Mouse (Mus musculus): ENCODE data around the gene Ncoa6. TPM values are rescaled to one million over a fixed set of nuclear protein-coding genes. Genes with fewer than 3 reads are reported as not detected.

Ncoa6 gene
- polyA plus RNA-seq, 1 experiment from 2014 or later: 11.5 TPM

GRCm38 (mm10) chr2:155356971-155357591 lies 116.6 kb downstream of the Ncoa6 start, which contains the start of gene Pigu:
Pigu (minus strand) TSS chr2:155357430.
- peak; percentile 99 for ATAC-seq
- Histone ChIP-seq H3K9me3 (ENCODE audit: control insufficient read depth, low read length) (no peaks in the 10 kb centered on the region), H3K4me1 (ENCODE audit: control insufficient read depth, insufficient read depth, low read length) (peaks cover 7% of the 10 kb centered on the region; the same call in 1 of the 2 replicates), H3K27ac (ENCODE audit: low read length) (peak within 1 kb of the TSS; percentile 74), H3K9ac (ENCODE audit: low read depth, low read length) (peak within 1 kb of the TSS; percentile 83), H3K4me2 (ENCODE audit: low read depth, low read length) (peak within 1 kb of the TSS; percentile 78), H3K36me3 (ENCODE audit: control insufficient read depth, insufficient read depth, low read length) (no peaks in the 10 kb centered on the region), H3K27me3 (replicated peaks; ENCODE audit: control insufficient read depth, insufficient read depth, low read length) (no peaks in the 10 kb centered on the region), H3K4me3 (ENCODE audit: low read length) (peak within 1 kb of the TSS; percentile 91)
- WGBS: under 1% methylated on average over 38 of the region's 38 CpGs

GRCm38 (mm10) chr2:155354402-155354801 lies 119.3 kb downstream of the Ncoa6 start:
- Histone ChIP-seq H3K27ac (ENCODE audit: low read length) (no peak overlapping the region), H3K9ac (ENCODE audit: low read depth, low read length) (no peak overlapping the region), H3K27me3 (replicated peaks; ENCODE audit: control insufficient read depth, insufficient read depth, low read length) (no peaks in the 10 kb centered on the region), H3K4me2 (ENCODE audit: low read depth, low read length) (no peak overlapping the region), H3K4me3 (ENCODE audit: low read length) (no peak overlapping the region), H3K9me3 (ENCODE audit: control insufficient read depth, low read length) (no peaks in the 10 kb centered on the region), H3K4me1 (ENCODE audit: control insufficient read depth, insufficient read depth, low read length) (peaks cover 7% of the 10 kb centered on the region; the same call in 1 of the 2 replicates), H3K36me3 (ENCODE audit: control insufficient read depth, insufficient read depth, low read length) (no peaks in the 10 kb centered on the region)
- 89% methylated on average over 3 of the region's 3 CpGs for WGBS
- no peak for ATAC-seq

- no peak for ATAC-seq
- Histone ChIP-seq H3K4me3 (ENCODE audit: low read length) (no peak overlapping the region), H3K27ac (ENCODE audit: low read length) (no peak overlapping the region), H3K4me1 (ENCODE audit: control insufficient read depth, insufficient read depth, low read length) (no peaks in the 10 kb centered on the region), H3K27me3 (replicated peaks; ENCODE audit: control insufficient read depth, insufficient read depth, low read length) (no peaks in the 10 kb centered on the region), H3K9me3 (ENCODE audit: control insufficient read depth, low read length) (no peaks in the 10 kb centered on the region), H3K36me3 (ENCODE audit: control insufficient read depth, insufficient read depth, low read length) (no peaks in the 10 kb centered on the region), H3K9ac (ENCODE audit: low read depth, low read length) (no peak overlapping the region), H3K4me2 (ENCODE audit: low read depth, low read length) (no peak overlapping the region)
- 68% methylated on average over 1 of the region's 1 CpGs for WGBS
Measured at GRCm38 (mm10) chr2:155346670-155347069, 127.0 kb downstream of the Ncoa6 start.

MicroRNA genes within 50 kb of the gene (microRNA counts, 519-probe panel; counts per million panel counts)
- microRNA mmu-miR-695: 1,820 counts per million, percentile 31 among the panel's probes with 10 or more counts

Small RNAs within 50 kb of the gene (microRNA-seq; reads per million reads assigned to microRNA genes)
- not detected for gene Mir695

Other genes starting within 250 kb of the Ncoa6 start
- 328 and 337 TPM in 2 replicates for gene Dynlrb1, start 237.4 kb downstream of the Ncoa6 start, polyA plus RNA-seq (2015; fragmentation: Nextera tagmentation; extraction: Ambion mirVana)
- gene Map1lc3a, start 197.6 kb downstream of the Ncoa6 start, polyA plus RNA-seq (2015; fragmentation: Nextera tagmentation; extraction: Ambion mirVana): 131 and 136 TPM in 2 replicates
- 61.3 and 61.5 TPM in 2 replicates for gene Pigu, start 116.5 kb downstream of the Ncoa6 start, polyA plus RNA-seq (2015; fragmentation: Nextera tagmentation; extraction: Ambion mirVana)
- 21.2 and 25.1 TPM in 2 replicates for gene Trp53inp2, start 92.8 kb downstream of the Ncoa6 start, polyA plus RNA-seq (2015; fragmentation: Nextera tagmentation; extraction: Ambion mirVana)
- 25.8 and 29.8 TPM in 2 replicates for gene Acss2, start 44.1 kb upstream of the Ncoa6 start, polyA plus RNA-seq (2015; fragmentation: Nextera tagmentation; extraction: Ambion mirVana)
- 4.0 and 4.2 TPM in 2 replicates for gene Ggt7, start 44.3 kb upstream of the Ncoa6 start, polyA plus RNA-seq (2015; fragmentation: Nextera tagmentation; extraction: Ambion mirVana)
- 143 and 158 TPM in 2 replicates for gene Gss, start 118.9 kb upstream of the Ncoa6 start, polyA plus RNA-seq (2015; fragmentation: Nextera tagmentation; extraction: Ambion mirVana)
- gene Myh7b, start 137.3 kb upstream of the Ncoa6 start, polyA plus RNA-seq (2015; fragmentation: Nextera tagmentation; extraction: Ambion mirVana): 0.77 and 1.3 TPM in 2 replicates
- gene Trpc4ap, start 218.5 kb upstream of the Ncoa6 start, polyA plus RNA-seq (2015; fragmentation: Nextera tagmentation; extraction: Ambion mirVana): 99.3 and 103 TPM in 2 replicates

Measured in intestine, embryonic 16.5 days (tissue).